ENCODE assay signal across 15 mouse cellular contexts in genomic region chr7:139908176-139908575, GRCm38 (mm10). TPM values are rescaled to one million over a fixed set of nuclear protein-coding genes. Genes with fewer than 3 reads are reported as not detected.
DNase-seq lines count a peak whose midpoint lies in the region; ATAC-seq lines count a peak whose summit lies in the region.
"Had no signal": no experiment of that assay in that cellular context is flagged by ENCODE, and none has a peak within 500 bp of the region (broad histone marks: within the 10 kb centered on the region; RNA-seq: fewer than 3 reads in every experiment).

No protein-coding gene starts in this region.

- peaks cover 38% of the 10 kb centered on the region for H3K27me3 ChIP-seq in embryonic facial prominence, embryonic 10.5 days (replicated peaks; ENCODE audit: low read depth, poor library complexity, severe bottlenecking)
- H3K27me3 ChIP-seq in limb, embryonic 15.5 days: peaks cover 19% of the 10 kb centered on the region

- peak; percentile 4 to 7 for DNase-seq in heart, postnatal 14 days
- DNase-seq in heart, adult 11 months: no peak
- peak; percentile 36 for DNase-seq in NIH3T3 (ENCODE audit: low read depth)
- no peak for DNase-seq in embryonic facial prominence, embryonic 10.5 days (ENCODE audit: low spot score)
- no peak for DNase-seq in gastrocnemius, adult 18-20 months (ENCODE audit: low spot score)
- DNase-seq: adrenal gland, postnatal 25 days; kidney, adult 11 months had no signal

- WGBS in embryonic facial prominence, embryonic 10.5 days: 68% methylated on average over 5 of the region's 5 CpGs
- WGBS in limb, embryonic 15.5 days: 55% methylated on average over 5 of the region's 5 CpGs

- no peaks in the 10 kb centered on the region for H3K36me3 ChIP-seq in embryonic facial prominence, embryonic 10.5 days (replicated peaks)
- no peaks in the 10 kb centered on the region for H3K36me3 ChIP-seq in limb, embryonic 15.5 days
- H3K36me3 ChIP-seq: heart, embryonic 12.5 days had no signal

- intact Hi-C loops in heart, postnatal 14 days (cut with DNase I): no loop called here

- ATAC-seq in limb, embryonic 15.5 days (ENCODE audit: insufficient number of reproducible peaks, low FRiP score, low TSS enrichment, low read depth): no peak
- ATAC-seq in erythroblast, adult 5-6 weeks (replicated peaks; ENCODE audit: low FRiP score, poor library complexity, severe bottlenecking): no peak
- no peak for ATAC-seq in inflammation-experienced regulatory T-cells, adult 6 months

- H3K4me3 ChIP-seq in embryonic facial prominence, embryonic 10.5 days: no peak overlapping the region
- H3K4me3 ChIP-seq in limb, embryonic 15.5 days: no peak overlapping the region
- H3K4me3 ChIP-seq: heart, embryonic 12.5 days had no signal

- H3K27ac ChIP-seq in embryonic facial prominence, embryonic 10.5 days (replicated peaks): peak overlapping the region; percentile 48; the same call in 1 of the 2 replicates
- peak overlapping the region; percentile 69 for H3K27ac ChIP-seq in limb, embryonic 15.5 days

- no peaks in the 10 kb centered on the region for H3K9me3 ChIP-seq in embryonic facial prominence, embryonic 10.5 days
- no peaks in the 10 kb centered on the region for H3K9me3 ChIP-seq in limb, embryonic 15.5 days
- H3K9me3 ChIP-seq: heart, embryonic 12.5 days had no signal

- peaks cover 33% of the 10 kb centered on the region for H3K4me1 ChIP-seq in embryonic facial prominence, embryonic 10.5 days
- H3K4me1 ChIP-seq in limb, embryonic 15.5 days: peaks cover 10% of the 10 kb centered on the region; the same call in 1 of the 2 replicates

- no peak overlapping the region for H3K4me2 ChIP-seq in limb, embryonic 15.5 days
- H3K4me2 ChIP-seq: heart, embryonic 12.5 days had no signal

- H3K9ac ChIP-seq in limb, embryonic 15.5 days: no peak overlapping the region
- H3K9ac ChIP-seq: heart, embryonic 12.5 days had no signal

RNA-seq across cellular contexts. Expression of gene Kndc1, which starts 13.7 kb away (rescaled TPM):
- under 1 TPM in 1 of 2 experiments, not detected in 1; 0.24 TPM for total RNA-seq in heart, postnatal 14 days (2021)
- polyA plus RNA-seq in embryonic facial prominence, embryonic 10.5 days (2016; fragmentation: Nextera tagmentation; extraction: Ambion mirVana): 0.11 and 0.40 TPM in 2 replicates
- polyA plus RNA-seq in limb, embryonic 15.5 days (2015; fragmentation: Nextera tagmentation; extraction: Ambion mirVana): 0.24 and 0.26 TPM in 2 replicates
- total RNA-seq in erythroblast, adult 5-6 weeks (2015; ENCODE audit: low replicate concordance): not detected in 2 replicates
- total RNA-seq in erythroblast, adult 5-6 weeks (2017; ENCODE audit: low replicate concordance): not detected in 2 replicates
- polyA plus RNA-seq in inflammation-experienced regulatory T-cells, adult 6 months (2017; shearing (Covaris generic)): under 1 TPM; 0.20 to 0.49 (median 0.38) TPM
- total RNA-seq in gastrocnemius, adult 18-20 months (2021): not detected
- total RNA-seq: neutrophil, adult 5-6 weeks had no signal

RNA-seq across cellular contexts. Expression of gene Utf1, which starts 35.4 kb away (rescaled TPM):
- total RNA-seq in heart, postnatal 14 days (2021): not detected
- 0.20 and 0.36 TPM in 2 replicates for polyA plus RNA-seq in embryonic facial prominence, embryonic 10.5 days (2016; fragmentation: Nextera tagmentation; extraction: Ambion mirVana)
- 0.12 TPM in 1 of 2 replicates, not detected in the other for polyA plus RNA-seq in limb, embryonic 15.5 days (2015; fragmentation: Nextera tagmentation; extraction: Ambion mirVana)
- not detected in 2 replicates for total RNA-seq in erythroblast, adult 5-6 weeks (2015; ENCODE audit: low replicate concordance)
- total RNA-seq in erythroblast, adult 5-6 weeks (2017; ENCODE audit: low replicate concordance): not detected in 2 replicates
- 1 to 10 TPM; 3.3 to 5.0 (median 3.6) TPM for polyA plus RNA-seq in inflammation-experienced regulatory T-cells, adult 6 months (2017; shearing (Covaris generic))
- not detected for total RNA-seq in gastrocnemius, adult 18-20 months (2021)
- total RNA-seq: adrenal gland, postnatal 25 days; CH12.LX; layer of hippocampus, postnatal 10 days; neutrophil, adult 5-6 weeks had no signal
- polyA plus RNA-seq: heart, embryonic 12.5 days; stomach, embryonic 14.5 days had no signal

Comparison
In these comparisons a context has a peak if more than half of its experiments do, and no peak if none do; other contexts are left out.
1. DNase-seq: peak in heart, postnatal 14 days (2 of 2) and NIH3T3 (single experiment); none in heart, adult 11 months (single experiment), embryonic facial prominence, embryonic 10.5 days (single experiment) and gastrocnemius, adult 18-20 months (single experiment).